Comparison of ENCODE assay signal across 8 mouse cellular contexts in the genomic region with DNA sequence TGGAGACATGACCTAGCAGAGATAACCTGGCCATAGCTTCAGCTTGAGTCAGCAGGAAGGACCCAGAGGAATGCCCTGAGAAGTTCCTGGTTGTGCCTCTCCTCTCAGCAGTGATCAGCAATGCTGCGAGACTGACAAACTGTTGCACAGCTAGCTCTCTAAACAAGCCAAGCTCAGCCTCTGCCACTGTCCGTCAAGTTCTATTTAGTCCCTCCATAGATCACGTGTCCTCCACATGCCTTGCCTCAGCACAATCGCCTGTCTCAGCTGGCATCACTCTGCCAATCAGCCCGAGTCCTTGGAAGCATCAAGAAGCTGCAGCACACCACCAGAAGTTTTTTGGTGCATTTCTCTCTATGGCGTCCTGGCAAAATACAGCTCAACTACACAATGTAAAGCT. TPM values are rescaled to one million over a fixed set of nuclear protein-coding genes. Genes with fewer than 3 reads are reported as not detected.
A peak's percentile ranks its signal among the peaks of the same experiment; 100 is the strongest.
DNase-seq lines count a peak whose midpoint lies in the region; ATAC-seq and TF ChIP-seq lines count a peak whose summit lies in the region.
"Had no signal": no experiment of that assay in that cellular context is flagged by ENCODE, and none has a peak within 500 bp of the region (broad histone marks: within the 10 kb centered on the region; RNA-seq: fewer than 3 reads in every experiment).

No protein-coding gene starts in this region.

- peaks cover 6% of the 10 kb centered on the region; the same call in 1 of the 2 replicates for H3K27me3 ChIP-seq in hindbrain, embryonic 15.5 days
- peaks cover 13% of the 10 kb centered on the region for H3K27me3 ChIP-seq in neural tube, embryonic 13.5 days
- no peaks in the 10 kb centered on the region for H3K27me3 ChIP-seq in kidney, adult 2 months (replicated peaks; ENCODE audit: control insufficient read depth, insufficient read depth, low read length)

- DNase-seq in layer of hippocampus, adult 9-11 months = peak; percentile 57
- DNase-seq in layer of hippocampus, postnatal 25 days (ENCODE audit: extremely low spot score in 1 of 2, low spot score in 1 of 2) = no peak
- DNase-seq in embryo, embryonic 11 days = peak; percentile 20
- DNase-seq in kidney, adult 2 months = no peak
- DNase-seq in layer of hippocampus, adult 11-12 months (ENCODE audit: low spot score) = no peak
- DNase-seq: right cerebral cortex, postnatal 4 days had no signal

- H3K9ac ChIP-seq in hindbrain, embryonic 15.5 days = no peak overlapping the region
- no peak overlapping the region for H3K9ac ChIP-seq in neural tube, embryonic 13.5 days

- no peak overlapping the region for H3K4me2 ChIP-seq in hindbrain, embryonic 15.5 days
- peak overlapping the region; percentile 66 for H3K4me2 ChIP-seq in neural tube, embryonic 13.5 days

- TF ChIP-seq POLR2A in kidney, adult 2 months (IDR thresholded peaks at IDR 0.05; ENCODE audit: low read depth, low read length) = no peak

- no peaks in the 10 kb centered on the region for H3K9me3 ChIP-seq in hindbrain, embryonic 15.5 days
- no peaks in the 10 kb centered on the region for H3K9me3 ChIP-seq in neural tube, embryonic 13.5 days

- ATAC-seq in hindbrain, embryonic 15.5 days (ENCODE audit: low FRiP score, low read depth) = peak; percentile 23; the same call in 1 of the 2 replicates
- no peak for ATAC-seq in neural tube, embryonic 13.5 days (ENCODE audit: low read depth)

- H3K27ac ChIP-seq in hindbrain, embryonic 15.5 days (replicated peaks) = no peak overlapping the region
- H3K27ac ChIP-seq in neural tube, embryonic 13.5 days (replicated peaks) = no peak overlapping the region
- no peak overlapping the region for H3K27ac ChIP-seq in kidney, adult 2 months (ENCODE audit: insufficient read depth, low read depth, low read length)

- no peak overlapping the region for H3K4me3 ChIP-seq in hindbrain, embryonic 15.5 days
- peak overlapping the region; percentile 37; the same call in 1 of the 2 replicates for H3K4me3 ChIP-seq in neural tube, embryonic 13.5 days
- no peak overlapping the region for H3K4me3 ChIP-seq in kidney, adult 2 months (ENCODE audit: insufficient read depth, low read depth, low read length)

- TF ChIP-seq CTCF in kidney, adult 2 months (conservative IDR thresholded peaks at IDR 0.05; ENCODE audit: insufficient read depth, insufficient read length, low read depth, low read length) = no peak

- peaks cover 7% of the 10 kb centered on the region; the same call in 1 of the 2 replicates for H3K4me1 ChIP-seq in hindbrain, embryonic 15.5 days (replicated peaks)
- peaks cover 8% of the 10 kb centered on the region for H3K4me1 ChIP-seq in neural tube, embryonic 13.5 days (replicated peaks)
- no peaks in the 10 kb centered on the region for H3K4me1 ChIP-seq in kidney, adult 2 months (ENCODE audit: control insufficient read depth, insufficient read depth, low read length)

- 47% methylated on average over 6 of the region's 6 CpGs for WGBS in hindbrain, embryonic 15.5 days
- WGBS in neural tube, embryonic 13.5 days = 58% methylated on average over 6 of the region's 6 CpGs
- WGBS in kidney, adult 2 months = 89% methylated on average over 6 of the region's 6 CpGs

- no peaks in the 10 kb centered on the region for H3K36me3 ChIP-seq in hindbrain, embryonic 15.5 days
- no peaks in the 10 kb centered on the region for H3K36me3 ChIP-seq in neural tube, embryonic 13.5 days
- peaks cover 2% of the 10 kb centered on the region; the same call in 1 of the 2 replicates for H3K36me3 ChIP-seq in kidney, adult 2 months (ENCODE audit: control insufficient read depth, insufficient read depth, low read length)

RNA-seq across cellular contexts. Expression of gene Sdccag8, which starts 20.4 kb away (rescaled TPM):
- 10 to 100 TPM; 11.8 to 17.0 TPM for total RNA-seq in layer of hippocampus, postnatal 25 days (2021)
- polyA plus RNA-seq in hindbrain, embryonic 15.5 days (2015; fragmentation: Nextera tagmentation; extraction: Ambion mirVana) = 22.8 and 25.8 TPM in 2 replicates
- 22.5 and 25.4 TPM in 2 replicates for polyA plus RNA-seq in neural tube, embryonic 13.5 days (2015; fragmentation: Nextera tagmentation; extraction: Ambion mirVana)
- 12.8 and 13.3 TPM in 2 replicates for polyA plus RNA-seq in kidney, adult 2 months (2012; rRNA removed)

RNA-seq across cellular contexts. Expression of gene Cep170, which starts 21.0 kb away (rescaled TPM):
- 100 to 1,000 TPM in 1 of 2 experiments, 10 to 100 TPM in 1; 90.9 to 121 TPM for total RNA-seq in layer of hippocampus, postnatal 25 days (2021)
- polyA plus RNA-seq in hindbrain, embryonic 15.5 days (2015; fragmentation: Nextera tagmentation; extraction: Ambion mirVana) = 97.9 and 109 TPM in 2 replicates
- 97.8 and 101 TPM in 2 replicates for polyA plus RNA-seq in neural tube, embryonic 13.5 days (2015; fragmentation: Nextera tagmentation; extraction: Ambion mirVana)
- polyA plus RNA-seq in kidney, adult 2 months (2012; rRNA removed) = 2.9 and 3.2 TPM in 2 replicates

Comparison
In these comparisons a context has a peak if more than half of its experiments do, and no peak if none do; other contexts are left out.
1. DNase-seq: peak in layer of hippocampus, adult 9-11 months (single experiment) and embryo, embryonic 11 days (single experiment); none in layer of hippocampus, postnatal 25 days (0 of 2), kidney, adult 2 months (single experiment) and layer of hippocampus, adult 11-12 months (single experiment).
2. RNA of gene Cep170, which starts 21.0 kb away (polyA plus RNA-seq): 97.9 to 109 TPM in hindbrain, embryonic 15.5 days and 97.8 to 101 TPM in neural tube, embryonic 13.5 days; 2.9 to 3.2 TPM in kidney, adult 2 months; every median in the first group is over 10 times any median in the second.